Mouse (Mus musculus): ENCODE data around the gene Depdc7.
A peak's percentile ranks its signal among the peaks of the same experiment; 100 is the strongest.

The Depdc7 gene

GRCm38 (mm10) chr2:104714254-104714691 is 28.4 kb downstream of the Depdc7 start:
- DNase-seq (ENCODE audit: low spot score) = no peak

- DNase-seq (ENCODE audit: low spot score) = no peak
Observed at GRCm38 (mm10) chr2:104712486-104712809, 30.2 kb downstream of the Depdc7 start.

DNA sequence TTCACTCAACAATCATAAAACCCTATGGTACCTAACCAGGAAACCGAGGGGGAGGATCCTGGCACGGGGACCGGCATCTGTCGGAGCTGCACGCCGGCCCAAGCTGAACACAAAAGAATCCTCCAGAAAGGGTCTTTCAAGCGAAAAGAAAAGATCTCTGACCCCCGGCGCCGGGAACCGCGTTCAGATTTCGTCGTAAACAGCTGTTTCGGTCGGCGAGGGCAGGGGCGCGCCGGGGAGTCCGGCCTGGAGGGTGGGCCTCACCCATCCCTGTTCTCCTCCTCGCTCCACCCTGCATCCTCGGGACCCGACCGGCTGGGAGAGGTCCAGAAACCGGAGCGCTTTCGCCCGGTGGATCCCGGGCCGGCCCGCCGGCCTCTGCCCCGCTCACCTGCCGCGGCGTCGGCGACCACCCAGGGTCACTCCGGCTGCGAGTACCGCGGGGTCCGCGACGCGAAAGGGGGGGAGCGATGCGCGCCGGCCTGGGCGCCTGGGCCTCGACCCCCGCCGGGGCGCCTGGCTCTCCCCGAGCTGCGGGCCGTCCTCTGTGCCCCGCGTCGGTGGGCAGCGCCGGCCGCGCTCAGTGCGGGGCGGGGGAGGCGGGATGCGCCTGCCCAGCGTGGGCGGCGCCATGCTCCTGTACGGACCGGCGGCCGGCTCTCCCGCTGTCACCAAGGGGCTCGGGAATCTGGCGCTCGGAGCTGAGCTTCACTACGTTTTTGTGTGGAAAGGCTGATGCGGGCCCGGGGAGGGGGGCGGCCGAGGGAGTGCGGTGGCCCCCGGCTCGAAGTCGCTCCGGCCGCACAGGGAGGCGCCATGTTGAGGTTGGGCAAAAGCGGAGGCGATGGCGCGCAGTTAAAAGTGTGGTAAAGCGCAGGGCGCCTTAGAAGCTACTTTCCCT is 30.8 kb downstream of the Depdc7 start, which contains the start of gene Tcp11l1:
TSS of gene Tcp11l1 (minus strand) at position 585 of the 901 bp plus-strand sequence.
- DNase-seq (ENCODE audit: low spot score) = peak; percentile 74

DNA sequence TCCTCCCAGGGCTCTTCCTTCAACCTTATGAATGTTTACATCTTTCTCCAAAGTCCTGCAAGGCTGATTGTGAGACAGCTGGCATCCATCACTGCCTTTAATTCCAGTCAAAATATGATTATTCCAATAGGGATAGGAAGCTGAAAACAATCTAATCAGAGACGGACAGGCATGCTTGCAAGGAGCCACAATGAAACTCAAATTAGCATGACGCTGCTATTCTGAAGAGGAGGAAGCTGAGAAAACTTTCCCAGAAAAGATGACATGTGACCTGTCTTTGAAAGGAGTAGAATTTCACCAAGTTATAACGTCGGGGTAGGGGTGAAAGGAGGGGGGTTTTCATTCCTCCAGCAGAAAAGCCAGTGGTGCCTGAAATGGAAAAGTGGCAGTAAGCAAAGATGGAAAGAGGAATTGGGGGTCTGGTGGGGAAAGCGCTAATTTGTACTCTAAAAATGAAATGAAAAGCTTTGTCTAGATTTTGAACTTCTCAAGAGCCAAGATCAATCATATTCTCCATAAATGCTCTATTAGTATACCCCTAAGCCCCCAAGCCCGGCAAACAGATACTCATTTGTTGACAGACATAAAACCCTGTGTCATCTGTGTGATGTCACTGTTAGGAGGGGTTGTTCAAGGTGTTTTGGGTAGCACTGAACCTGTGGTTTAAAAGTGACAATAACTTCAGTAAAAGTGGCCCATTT is 31.9 kb downstream of the Depdc7 start:
- no peak for DNase-seq (ENCODE audit: low spot score)

DNA sequence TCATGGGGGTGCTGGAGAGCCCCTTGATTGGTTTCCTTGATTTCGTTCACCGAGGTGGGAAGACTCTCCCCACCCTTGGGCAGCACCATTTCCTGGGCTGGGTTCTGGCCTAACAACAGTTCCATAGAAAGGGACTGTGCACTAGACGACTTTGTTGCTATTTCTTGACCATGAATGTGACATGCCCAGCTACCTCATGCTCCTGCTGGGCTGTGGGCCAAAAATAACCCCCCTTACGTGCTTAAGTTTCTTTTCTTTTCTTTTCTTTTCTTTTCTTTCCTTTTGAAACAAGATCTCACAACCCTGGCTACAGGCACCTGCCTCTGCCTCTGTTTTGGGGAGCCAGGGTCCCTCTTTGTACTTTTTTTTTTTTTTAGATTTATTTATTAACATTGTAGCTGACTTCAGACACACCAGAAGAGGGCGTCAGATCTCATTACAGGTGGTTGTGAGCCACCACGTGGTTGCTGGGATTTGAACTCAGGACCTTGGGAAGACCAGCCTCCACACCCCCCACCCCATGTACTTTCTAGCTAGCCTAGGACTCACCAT is 32.8 kb downstream of the Depdc7 start:
- no peak for DNase-seq (ENCODE audit: low spot score)

DNA sequence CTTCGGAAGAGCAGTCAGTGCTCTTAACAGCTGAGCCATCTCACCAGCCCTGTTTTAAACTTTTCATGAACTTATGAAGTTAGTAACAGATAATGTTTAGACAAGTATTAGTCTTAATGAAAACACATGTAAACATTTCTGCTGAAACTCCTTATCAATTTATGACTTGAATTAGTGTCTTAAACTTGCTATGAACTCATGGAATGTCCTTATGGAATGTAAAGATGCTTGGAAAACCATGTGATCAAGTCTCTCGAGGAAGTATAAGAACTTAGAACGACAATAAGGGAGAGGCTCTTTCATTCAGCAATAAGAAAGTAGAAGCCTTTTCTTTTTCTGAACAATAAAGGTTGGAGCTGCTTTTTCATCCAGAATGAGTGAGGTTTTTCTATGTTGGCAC is 38.3 kb downstream of the Depdc7 start:
- no peak for DNase-seq (ENCODE audit: low spot score)

- DNase-seq (ENCODE audit: low spot score) = no peak
Observed at GRCm38 (mm10) chr2:104703158-104703557, 39.5 kb downstream of the Depdc7 start.

- no peak for DNase-seq (ENCODE audit: low spot score)
Observed at GRCm38 (mm10) chr2:104699659-104700058, 43.0 kb downstream of the Depdc7 start.

DNA sequence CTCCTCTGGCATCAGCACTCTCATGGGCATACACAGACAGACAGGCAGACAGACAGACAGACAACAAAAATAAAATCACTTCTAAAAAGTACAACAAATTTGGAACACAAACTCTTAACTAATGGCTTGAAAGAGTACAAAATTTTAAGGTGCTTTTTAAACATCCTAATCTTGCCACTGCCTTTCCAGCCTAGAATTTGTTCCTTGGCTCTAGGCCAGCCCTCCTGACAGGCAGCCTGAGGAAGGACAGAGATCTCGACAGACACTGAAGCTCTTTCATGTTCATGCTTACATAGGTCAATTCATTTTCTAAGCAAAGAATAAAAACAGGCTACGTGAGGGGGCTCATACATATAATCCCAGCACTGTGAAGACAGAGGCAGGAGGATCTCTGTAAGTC is 50.1 kb downstream of the Depdc7 start:
- DNase-seq (ENCODE audit: low spot score) = no peak

GRCm38 (mm10) chr2:104690720-104691119 is 52.0 kb downstream of the Depdc7 start:
- DNase-seq (ENCODE audit: low spot score) = no peak

DNA sequence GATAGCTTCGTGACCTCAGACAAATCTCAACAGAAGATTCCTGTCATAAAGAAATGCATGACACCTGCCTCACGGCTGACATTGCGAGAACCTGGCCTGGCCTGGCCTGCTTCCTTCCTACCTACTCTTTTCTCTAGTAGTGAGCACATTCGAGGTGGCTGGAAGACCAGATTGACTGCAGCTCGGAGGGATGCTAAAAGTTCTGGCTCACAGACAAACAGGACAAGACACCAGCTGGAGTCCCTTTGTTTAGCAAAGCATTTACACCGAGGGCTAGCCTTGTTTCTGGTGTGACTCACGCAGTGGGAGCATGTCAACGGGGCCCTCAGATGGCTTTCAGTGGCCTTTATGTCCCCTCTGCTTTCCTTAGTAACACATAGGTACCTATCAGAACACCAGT is 54.0 kb downstream of the Depdc7 start:
- DNase-seq (ENCODE audit: low spot score) = no peak

DNA sequence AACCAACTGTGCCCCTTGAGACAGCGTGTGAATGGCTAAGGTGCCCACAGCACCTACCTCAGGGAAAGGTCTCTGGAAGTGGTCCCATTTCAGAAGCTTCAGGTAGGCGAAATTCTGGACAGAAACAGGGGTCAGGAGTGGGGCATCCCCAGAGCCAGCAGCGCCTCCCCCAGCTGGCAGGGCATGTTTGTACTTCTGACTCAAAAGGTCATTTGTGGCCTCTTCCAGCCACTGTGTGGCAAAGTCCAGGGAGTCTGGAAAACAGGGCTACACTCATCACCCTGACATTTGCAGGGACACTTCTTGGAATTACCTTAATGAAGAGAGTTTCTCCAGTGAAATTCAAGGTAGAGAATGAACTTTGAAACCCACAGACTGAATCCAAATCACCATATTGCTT is 54.4 kb downstream of the Depdc7 start:
- no peak for DNase-seq (ENCODE audit: low spot score)

DNA sequence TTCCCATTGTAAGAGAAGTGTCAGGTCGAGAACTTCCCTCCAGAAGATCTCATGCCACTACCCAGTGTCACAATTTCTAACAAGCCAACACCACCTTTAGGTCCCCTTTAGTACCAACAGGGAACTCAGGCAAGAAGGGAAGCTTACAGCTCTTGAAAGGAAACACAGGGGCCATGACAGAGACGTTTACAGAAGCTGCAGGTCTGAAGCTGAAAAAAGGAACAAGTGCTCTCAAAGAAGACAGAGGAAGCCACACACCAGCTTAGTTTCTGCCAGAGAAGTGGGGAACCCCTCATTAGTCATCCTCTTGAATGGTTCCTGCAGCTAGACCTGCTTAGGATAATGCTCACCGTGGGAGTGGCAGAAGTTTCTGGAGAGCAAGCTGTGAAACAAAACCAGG is 55.4 kb downstream of the Depdc7 start:
- DNase-seq (ENCODE audit: low spot score) = no peak

- peak; percentile 70 for DNase-seq (ENCODE audit: low spot score)
Observed at GRCm38 (mm10) chr2:104685418-104685817, 57.3 kb downstream of the Depdc7 start.

DNA sequence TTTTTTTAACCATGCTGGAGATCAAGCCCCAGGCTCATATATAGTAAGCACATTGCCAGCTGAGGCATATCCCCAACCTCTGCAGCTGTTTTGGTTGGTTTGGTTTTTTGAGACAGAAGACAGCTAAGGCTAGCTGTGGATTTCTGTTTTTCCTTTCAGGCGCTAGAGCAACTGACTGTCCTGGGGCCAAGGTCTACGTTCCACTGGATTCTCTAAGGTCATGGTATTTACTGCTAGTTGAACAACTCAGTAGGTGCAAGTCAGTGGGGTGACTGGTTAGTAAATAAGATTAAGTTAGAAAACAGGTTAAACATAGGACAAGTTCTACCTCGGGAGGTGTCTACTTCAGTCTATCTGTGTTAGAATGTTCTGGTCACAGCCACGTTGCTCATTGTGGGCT is 57.9 kb downstream of the Depdc7 start:
- no peak for DNase-seq (ENCODE audit: low spot score)

- DNase-seq (ENCODE audit: low spot score) = no peak
Observed at GRCm38 (mm10) chr2:104677326-104677725, 65.4 kb downstream of the Depdc7 start.

All from layer of hippocampus, adult 11-12 months (tissue).